Mouse (Mus musculus) olfactory bulb, adult 2 months (tissue): ENCODE measurements around the gene Pbld2.

Experiments used
- CTCF ChIP-seq: fragments of 200-500 bp; IDR thresholded peaks from 2 replicates; pipeline ENCODE4 v1.5.1; 2012; ENCODE audit warnings: low read depth, mild to moderate bottlenecking, low read length, moderate library complexity; ENCODE audit not compliant: insufficient read depth
- POLR2A ChIP-seq: fragments of 200-500 bp; IDR thresholded peaks from 2 replicates; pipeline ENCODE4 v1.6.1; 2012; ENCODE audit warnings: mild to moderate bottlenecking, low read depth, low read length, moderate library complexity; ENCODE audit not compliant: insufficient read depth

GRCm38 (mm10) chr10:63004556-63004955 lies 19.6 kb upstream of the Pbld2 start:
- TF ChIP-seq CTCF (no peak), POLR2A (no peak)
